12 mouse cellular contexts compared by ENCODE assay signal in genomic region chr4:57723659-57724058, GRCm38 (mm10). TPM values are rescaled to one million over a fixed set of nuclear protein-coding genes. Genes with fewer than 3 reads are reported as not detected.
DNase-seq lines count a peak whose midpoint lies in the region; ATAC-seq and TF ChIP-seq lines count a peak whose summit lies in the region.
"Had no signal": no experiment of that assay in that cellular context is flagged by ENCODE, and none has a peak within 500 bp of the region (broad histone marks: within the 10 kb centered on the region; RNA-seq: fewer than 3 reads in every experiment).

No protein-coding gene starts in this region.

- H3K36me3 ChIP-seq in hindbrain, embryonic 11.5 days (ENCODE audit: control insufficient read depth, insufficient read depth, low read length) = no peaks in the 10 kb centered on the region
- H3K36me3 ChIP-seq in hindbrain, embryonic 16.5 days (ENCODE audit: control insufficient read depth, insufficient read depth, low read length) = no peaks in the 10 kb centered on the region
- H3K36me3 ChIP-seq in lung, postnatal 0 days (ENCODE audit: insufficient read depth, low read length) = no peaks in the 10 kb centered on the region
- H3K36me3 ChIP-seq: G1E; neural tube, embryonic 15.5 days had no signal

- H3K27ac ChIP-seq in hindbrain, embryonic 11.5 days (ENCODE audit: low read depth, low read length) = no peak overlapping the region
- H3K27ac ChIP-seq in hindbrain, embryonic 16.5 days (ENCODE audit: low read depth, low read length) = no peak overlapping the region
- H3K27ac ChIP-seq in lung, postnatal 0 days (ENCODE audit: low read length) = no peak overlapping the region
- H3K27ac ChIP-seq: heart, embryonic 10.5 days; neural tube, embryonic 15.5 days had no signal

- H3K9me3 ChIP-seq in hindbrain, embryonic 11.5 days (ENCODE audit: control insufficient read depth, low read length) = no peaks in the 10 kb centered on the region
- H3K9me3 ChIP-seq in hindbrain, embryonic 16.5 days (ENCODE audit: control insufficient read depth, low read length) = no peaks in the 10 kb centered on the region
- no peaks in the 10 kb centered on the region for H3K9me3 ChIP-seq in lung, postnatal 0 days (ENCODE audit: low read length)
- H3K9me3 ChIP-seq: heart, embryonic 10.5 days; neural tube, embryonic 15.5 days had no signal

- H3K4me1 ChIP-seq in hindbrain, embryonic 11.5 days (replicated peaks; ENCODE audit: control insufficient read depth, insufficient read depth, low read length) = no peaks in the 10 kb centered on the region
- no peaks in the 10 kb centered on the region for H3K4me1 ChIP-seq in hindbrain, embryonic 16.5 days (ENCODE audit: control insufficient read depth, insufficient read depth, low read depth, low read length)
- H3K4me1 ChIP-seq in lung, postnatal 0 days (ENCODE audit: insufficient read depth, low read depth, low read length) = no peaks in the 10 kb centered on the region

- peak; percentile 69 for TF ChIP-seq CTCF in lung, postnatal 0 days (IDR thresholded peaks at IDR 0.05)

- no peaks in the 10 kb centered on the region for H3K27me3 ChIP-seq in hindbrain, embryonic 11.5 days (ENCODE audit: control insufficient read depth, insufficient read depth, low read length)
- no peaks in the 10 kb centered on the region for H3K27me3 ChIP-seq in hindbrain, embryonic 16.5 days (replicated peaks; ENCODE audit: control insufficient read depth, insufficient read depth, low read length)
- H3K27me3 ChIP-seq in lung, postnatal 0 days (replicated peaks; ENCODE audit: insufficient read depth, low read length) = no peaks in the 10 kb centered on the region
- H3K27me3 ChIP-seq: neural tube, embryonic 15.5 days had no signal

- H3K4me2 ChIP-seq in hindbrain, embryonic 11.5 days (replicated peaks; ENCODE audit: low read depth, low read length) = no peak overlapping the region
- H3K4me2 ChIP-seq in hindbrain, embryonic 16.5 days (ENCODE audit: low read length) = no peak overlapping the region
- H3K4me2 ChIP-seq in lung, postnatal 0 days (replicated peaks; ENCODE audit: low read depth, low read length) = no peak overlapping the region
- H3K4me2 ChIP-seq: neural tube, embryonic 15.5 days had no signal

- DNase-seq in hindbrain, embryonic 11.5 days (ENCODE audit: low spot score) = peak; percentile 30
- peak; percentile 41 for DNase-seq in lung, postnatal 0 days (ENCODE audit: low spot score)
- no peak for DNase-seq in lung, postnatal 25 days (ENCODE audit: low spot score)
- peak; percentile 49 for DNase-seq in thymus, postnatal 0 days (ENCODE audit: low spot score)
- no peak for DNase-seq in layer of hippocampus, postnatal 36 days
- DNase-seq in heart, adult 11 months = no peak
- DNase-seq: kidney, adult 18-20 months had no signal

- TF ChIP-seq EP300 in lung, postnatal 0 days (IDR thresholded peaks at IDR 0.05) = no peak

- ATAC-seq in hindbrain, embryonic 11.5 days (ENCODE audit: low FRiP score) = no peak
- no peak for ATAC-seq in hindbrain, embryonic 16.5 days
- ATAC-seq in lung, postnatal 0 days = no peak
- ATAC-seq in common myeloid progenitor, adult 5-6 weeks (replicated peaks; ENCODE audit: low read depth, poor library complexity, severe bottlenecking) = 0 out of 2 replicates have a peak, but pooled peaks have one; percentile 39

- no peak overlapping the region for H3K4me3 ChIP-seq in hindbrain, embryonic 11.5 days (ENCODE audit: low read depth, low read length)
- no peak overlapping the region for H3K4me3 ChIP-seq in hindbrain, embryonic 16.5 days (ENCODE audit: low read length)
- no peak overlapping the region for H3K4me3 ChIP-seq in lung, postnatal 0 days (ENCODE audit: low read depth, low read length)
- H3K4me3 ChIP-seq: heart, embryonic 10.5 days; neural tube, embryonic 15.5 days had no signal

- H3K9ac ChIP-seq in hindbrain, embryonic 11.5 days (ENCODE audit: low read depth, low read length) = no peak overlapping the region
- no peak overlapping the region for H3K9ac ChIP-seq in hindbrain, embryonic 16.5 days (ENCODE audit: low read depth, low read length)
- no peak overlapping the region for H3K9ac ChIP-seq in lung, postnatal 0 days (replicated peaks; ENCODE audit: low read depth)
- H3K9ac ChIP-seq: neural tube, embryonic 15.5 days had no signal

- WGBS in hindbrain, embryonic 11.5 days = 55% methylated on average over 2 of the region's 2 CpGs
- WGBS in hindbrain, embryonic 16.5 days = 41% methylated on average over 2 of the region's 2 CpGs
- 56% methylated on average over 2 of the region's 2 CpGs for WGBS in lung, postnatal 0 days

RNA-seq across cellular contexts. Expression of gene Akap2, which starts 6.2 kb away (rescaled TPM):
- polyA plus RNA-seq in hindbrain, embryonic 11.5 days (2014; fragmentation: Nextera tagmentation; extraction: Ambion mirVana) = 30.9 and 38.2 TPM in 2 replicates
- 11.4 and 13.2 TPM in 2 replicates for polyA plus RNA-seq in hindbrain, embryonic 16.5 days (2015; fragmentation: Nextera tagmentation; extraction: Ambion mirVana)
- polyA plus RNA-seq in lung, postnatal 0 days (2015; fragmentation: Nextera tagmentation; extraction: Ambion mirVana) = 112 and 126 TPM in 2 replicates
- total RNA-seq in common myeloid progenitor, adult 5-6 weeks (2017) = 2.2 TPM in 1 of 2 replicates, not detected in the other
- polyA plus RNA-seq in thymus, postnatal 0 days (2015; fragmentation: Nextera tagmentation; extraction: Ambion mirVana) = 37.6 and 41.5 TPM in 2 replicates
- 10 to 100 TPM; 45.8 to 52.7 TPM for total RNA-seq in layer of hippocampus, postnatal 36 days (2021)
- polyA plus RNA-seq: G1E had no signal

Comparison
In these comparisons a context has a peak if more than half of its experiments do, and no peak if none do; other contexts are left out.
1. DNase-seq: peak in hindbrain, embryonic 11.5 days (single experiment), lung, postnatal 0 days (single experiment) and thymus, postnatal 0 days (single experiment); none in lung, postnatal 25 days (single experiment), layer of hippocampus, postnatal 36 days (0 of 2) and heart, adult 11 months (single experiment).